Mouse (Mus musculus) megakaryocyte-erythroid progenitor cell, adult 5-6 weeks (primary cell): ENCODE results near the gene Tcf12. TPM values are rescaled to one million over a fixed set of nuclear protein-coding genes. Genes with fewer than 3 reads are reported as not detected.

Experiments used
- ATAC-seq: replicated peaks from 2 replicates; pipeline ENCODE4 v1.8.0; 2016; ENCODE audit warnings: mild to moderate bottlenecking, inconsistent platforms; ENCODE audit not compliant: severe bottlenecking, poor library complexity, low FRiP score, low TSS enrichment
- total RNA-seq, 2 experiments: library from RNA; stranded (forward) in 1 of 2; stranded (reverse) in 1 of 2; fragments of 200-1000, 215-1000 nt in 1 of 2; fragments of >200 nt in 1 of 2; fragmentation: Nextera tagmentation in 1 of 2; gene quantifications; 2 replicates each; pipeline ENCODE4 v1.2.3; 2014 to 2017

Tcf12 gene
- total RNA-seq, 2 experiments from 2014 or later = 57.1 to 118 TPM

DNA sequence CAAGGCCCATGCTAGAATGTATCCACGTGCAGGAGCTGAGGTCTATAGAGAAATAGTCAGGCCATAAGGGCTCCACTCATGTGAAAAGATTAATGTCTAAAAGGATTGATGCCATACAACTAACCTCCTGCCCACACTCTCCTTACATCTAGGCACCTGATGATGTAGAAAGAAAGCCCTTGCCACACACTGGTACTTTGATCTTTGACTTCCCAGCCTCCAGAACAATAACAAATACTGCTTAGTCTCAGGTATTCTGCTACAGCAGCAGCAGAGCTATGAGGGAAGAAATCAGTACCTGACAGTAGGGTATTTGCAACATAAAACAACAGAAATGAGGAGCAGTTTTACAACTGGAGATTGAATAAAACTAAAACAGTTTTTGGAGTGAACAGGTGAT is 19.5 kb downstream of the Tcf12 start:
- no peak for ATAC-seq

DNA sequence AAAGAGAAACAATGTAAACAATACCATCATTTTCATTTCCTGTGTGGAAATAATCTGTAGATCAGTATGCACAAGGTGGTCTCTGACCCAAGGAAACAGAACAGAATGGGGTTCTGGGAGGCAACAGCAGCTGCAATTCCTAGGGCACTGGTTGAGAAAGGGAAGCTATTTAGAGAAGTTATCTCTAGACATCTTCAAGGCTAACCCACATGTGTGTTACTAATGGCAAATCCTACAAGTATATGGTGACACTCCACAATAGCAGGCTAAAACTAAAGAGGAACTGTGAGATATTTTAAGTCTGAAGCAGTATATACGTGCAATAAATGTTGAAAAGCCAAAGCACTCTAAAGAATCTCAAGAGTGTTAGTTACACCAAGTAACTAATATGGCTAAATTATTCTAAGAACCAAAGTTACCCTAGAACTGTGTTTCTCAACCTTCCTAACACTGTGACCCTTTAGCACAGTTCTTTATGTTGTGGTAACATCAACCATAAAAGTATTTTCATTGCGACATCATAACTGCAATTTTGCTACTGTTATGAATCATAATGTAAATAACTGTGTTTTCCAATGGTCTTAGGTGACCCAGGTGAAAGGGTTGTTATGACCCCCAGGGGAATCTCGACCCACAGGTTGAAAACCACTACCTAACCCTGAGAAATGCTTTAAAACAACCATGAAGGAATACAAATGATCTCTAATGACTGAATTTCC is 22.6 kb downstream of the Tcf12 start:
- ATAC-seq = no peak

DNA sequence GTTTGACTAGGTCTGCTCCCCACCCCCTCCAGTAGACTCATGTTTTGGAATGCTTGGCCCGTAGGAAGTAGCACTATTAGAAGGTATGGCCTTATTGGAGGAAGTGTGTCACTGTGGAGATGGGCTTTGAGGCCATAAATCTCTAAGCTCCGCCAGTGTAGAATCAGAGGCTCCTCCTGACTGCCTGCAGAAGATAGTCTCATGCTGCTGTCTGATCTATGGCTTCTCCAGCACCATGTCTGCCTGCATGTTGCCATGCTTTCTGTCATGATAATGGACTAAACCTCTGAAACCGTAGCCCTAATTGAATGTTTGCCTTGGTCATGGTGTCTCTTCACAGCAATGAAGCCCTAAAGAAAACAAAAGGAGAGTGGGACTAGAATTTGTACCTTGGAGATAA is 26.7 kb downstream of the Tcf12 start:
- ATAC-seq = peak; percentile 70

DNA sequence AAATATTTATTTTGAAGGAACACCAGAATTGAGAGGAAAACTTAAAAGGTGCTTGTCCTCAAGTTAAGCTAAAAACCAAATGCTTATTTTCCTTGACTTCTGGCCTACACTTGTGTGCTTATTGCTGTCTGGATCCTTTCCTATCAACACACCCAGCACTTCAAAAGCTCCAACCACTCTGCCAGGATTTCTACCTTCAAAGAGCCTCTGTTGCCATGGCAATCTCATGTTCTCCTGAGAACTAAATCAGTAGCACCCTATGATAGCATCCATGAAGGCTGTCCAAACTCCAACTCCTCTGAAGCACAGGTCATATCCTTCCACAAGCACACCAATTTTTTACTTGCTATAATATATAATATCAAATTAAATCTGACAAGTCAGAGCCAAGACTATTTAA is 27.5 kb downstream of the Tcf12 start:
- ATAC-seq = no peak

DNA sequence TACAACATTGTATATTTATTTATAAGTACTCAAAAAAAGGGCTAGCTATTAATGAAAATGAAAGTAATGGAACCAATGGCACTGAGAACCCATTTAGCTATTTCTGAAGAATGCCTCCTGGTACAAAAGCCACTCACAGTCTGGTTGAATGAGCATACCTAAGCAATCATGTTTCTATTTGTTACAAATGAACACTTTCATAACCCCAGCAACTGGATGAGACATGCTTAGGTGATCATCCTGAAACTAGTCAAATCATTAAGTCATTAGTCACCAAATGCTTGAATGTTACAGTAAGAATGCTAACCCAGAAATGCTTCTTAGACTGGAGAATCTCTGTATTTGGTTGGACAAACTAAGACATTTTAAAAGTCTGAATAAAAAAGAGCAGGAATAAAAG is 35.5 kb downstream of the Tcf12 start:
- ATAC-seq = no peak

DNA sequence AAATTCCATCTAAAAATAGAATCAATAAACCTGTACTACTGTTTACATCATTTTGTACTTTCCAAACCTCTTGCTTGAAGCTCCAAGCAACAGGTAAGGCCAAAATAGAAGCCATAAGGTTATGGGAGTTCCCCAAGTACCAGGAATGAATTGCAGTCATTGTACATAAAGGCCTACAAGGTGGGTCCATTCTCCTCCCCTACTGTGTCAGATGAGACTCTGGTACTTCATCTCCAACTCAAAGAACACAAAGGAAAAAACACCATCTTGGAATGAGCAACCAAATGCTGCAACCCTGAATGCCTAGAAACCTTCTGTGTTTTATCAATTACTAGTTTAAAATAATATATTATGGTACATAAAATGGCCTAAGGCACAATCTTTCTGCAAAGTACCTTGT is 45.5 kb downstream of the Tcf12 start:
- ATAC-seq = no peak

DNA sequence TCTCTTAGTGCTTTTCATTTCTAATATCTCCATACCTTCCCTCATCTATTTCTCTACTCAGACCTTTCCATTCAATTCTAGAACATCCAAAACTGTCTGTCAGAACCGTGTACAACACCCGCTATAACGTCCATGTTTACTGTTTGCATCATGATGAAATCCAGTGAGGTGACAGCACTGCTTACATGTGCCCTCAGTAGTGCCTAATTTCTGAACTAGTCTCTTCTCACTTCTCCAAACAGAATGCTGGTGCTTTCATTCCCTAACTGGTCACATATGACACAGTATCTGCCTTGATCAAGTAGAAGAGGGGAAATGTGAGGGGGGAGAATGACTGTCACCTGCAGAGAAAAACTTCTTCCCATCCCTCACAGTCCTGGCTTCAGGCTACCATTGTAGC is 58.5 kb downstream of the Tcf12 start:
- no peak for ATAC-seq

DNA sequence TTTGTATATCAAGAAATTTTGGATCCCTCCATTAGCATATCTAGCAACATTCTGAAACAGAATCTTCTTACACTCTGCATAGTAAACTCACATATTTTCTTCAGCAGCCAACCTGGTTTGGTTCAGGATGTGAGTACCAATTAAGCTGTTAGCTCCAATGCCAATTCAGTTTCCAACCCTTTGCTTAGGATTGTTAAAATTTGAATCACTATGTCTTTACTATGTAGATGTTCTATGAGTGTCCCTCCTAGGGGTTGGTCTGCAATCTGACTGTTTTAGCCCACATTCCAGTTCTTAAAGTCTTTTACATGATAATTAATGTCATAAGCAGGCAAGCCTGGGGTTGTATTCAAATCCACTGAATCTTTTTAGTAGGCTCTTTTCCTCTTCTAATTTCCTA is 71.5 kb downstream of the Tcf12 start:
- ATAC-seq = no peak

DNA sequence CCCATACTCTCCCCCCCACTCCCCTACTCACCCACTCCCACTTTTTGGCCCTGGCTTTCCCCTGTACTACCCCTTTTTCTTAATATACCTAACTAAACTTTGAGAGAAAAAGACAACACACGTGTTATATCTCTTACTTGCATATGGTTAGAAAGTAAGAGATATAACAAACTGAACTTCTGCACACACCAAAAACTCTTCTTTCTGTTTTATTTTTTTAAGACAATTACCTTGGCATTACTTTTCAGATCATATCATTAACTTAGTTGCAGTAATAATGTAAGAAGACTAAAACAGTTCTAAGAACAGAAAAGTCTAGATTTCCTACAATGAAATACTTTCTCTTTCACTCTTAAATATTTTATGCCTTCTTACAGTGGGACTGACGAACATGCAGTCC is 72.3 kb downstream of the Tcf12 start:
- no peak for ATAC-seq

DNA sequence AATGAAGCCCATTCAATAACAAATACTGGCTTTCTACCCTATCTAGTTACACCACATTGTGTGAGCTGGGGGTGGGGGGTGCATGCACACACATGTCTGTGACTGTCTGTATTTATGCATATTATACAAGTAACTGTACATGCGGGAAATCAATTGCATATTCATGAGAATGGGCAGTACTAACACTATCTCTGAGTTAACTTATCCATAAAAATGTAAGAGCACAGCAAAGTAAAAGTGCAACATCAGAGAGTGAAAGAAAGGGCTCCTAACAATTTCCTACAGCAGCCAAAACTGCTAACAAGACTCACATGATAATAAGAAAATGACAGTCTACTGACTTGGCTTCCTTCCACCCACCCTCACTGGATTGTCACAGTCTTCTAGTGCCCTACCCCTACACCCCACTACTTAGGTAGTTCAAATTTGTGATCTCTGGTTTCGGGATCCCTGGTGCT is 74.6 kb downstream of the Tcf12 start:
- peak; percentile 89 for ATAC-seq

DNA sequence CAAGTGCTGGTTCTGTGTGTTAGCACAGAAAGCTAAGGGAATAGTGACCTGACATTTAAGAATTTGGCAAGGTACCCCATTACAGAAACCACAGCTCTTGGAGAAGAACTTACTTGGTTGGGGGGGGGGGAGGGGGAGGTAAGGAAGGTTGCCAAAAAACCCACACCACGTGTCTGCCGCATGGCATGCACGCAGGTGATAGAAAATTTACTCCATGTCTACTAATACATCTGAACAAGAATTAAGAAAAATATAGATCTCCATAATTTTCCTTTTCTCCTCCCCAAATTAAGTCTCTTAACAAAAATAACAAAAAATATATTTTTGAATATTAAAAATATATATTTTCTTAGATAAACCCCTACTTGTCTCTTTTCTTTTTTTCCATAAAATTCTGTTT is 75.4 kb downstream of the Tcf12 start:
- ATAC-seq = no peak

DNA sequence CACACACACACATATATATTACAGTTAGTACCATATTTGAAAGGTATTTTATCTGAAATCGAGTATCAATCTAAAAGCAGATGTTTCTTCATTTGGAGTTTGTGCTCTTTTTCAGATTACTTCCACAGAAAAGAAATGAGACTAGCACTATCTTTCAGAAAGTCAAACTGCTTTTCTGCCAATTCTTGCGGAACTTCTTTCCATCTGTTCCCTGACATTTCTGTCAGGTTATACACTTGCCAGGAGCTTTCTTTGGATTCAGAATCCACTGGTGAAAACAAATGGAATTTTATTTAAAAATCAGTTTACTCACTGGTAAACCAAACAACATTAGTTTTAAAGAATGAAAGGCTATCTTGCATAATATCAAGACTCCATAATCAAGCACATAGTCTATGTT is 78.4 kb downstream of the Tcf12 start:
- no peak for ATAC-seq

DNA sequence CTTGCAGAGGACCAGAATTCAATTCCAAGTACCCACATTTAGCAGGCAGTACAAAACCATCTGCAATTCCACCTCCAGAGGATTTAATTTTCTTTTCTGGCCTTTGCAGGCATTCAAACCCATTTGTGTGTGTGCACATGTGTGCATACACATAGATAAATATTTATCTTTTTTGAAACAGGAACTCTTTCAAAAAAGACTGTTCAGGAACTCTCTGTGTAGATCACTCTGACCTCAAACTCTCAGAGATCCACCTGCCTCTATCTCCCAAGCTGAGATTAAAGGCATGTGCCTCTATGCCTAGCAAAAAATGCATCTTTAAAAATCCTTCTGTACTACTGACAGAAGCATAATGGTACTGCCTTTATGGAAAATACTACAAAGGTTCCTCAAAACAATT is 81.4 kb downstream of the Tcf12 start:
- ATAC-seq = no peak

DNA sequence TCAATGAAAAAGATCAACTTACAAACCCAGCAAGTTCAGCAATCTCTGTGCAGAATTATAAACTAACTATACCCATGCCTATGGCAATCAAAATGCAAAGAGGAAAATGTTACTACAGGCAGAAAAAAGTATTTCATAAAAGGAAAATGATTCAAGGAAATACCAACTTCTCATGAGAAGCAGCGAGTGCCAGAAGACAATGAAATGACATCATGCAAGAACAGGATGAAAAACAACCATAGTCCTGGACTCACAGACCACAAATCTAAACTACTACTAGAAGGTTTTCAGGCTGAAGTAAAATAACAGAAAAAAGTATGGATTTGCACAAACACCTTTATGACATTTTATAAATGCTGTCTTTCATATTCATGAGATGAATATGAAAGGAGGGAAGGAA is 82.1 kb downstream of the Tcf12 start:
- no peak for ATAC-seq

DNA sequence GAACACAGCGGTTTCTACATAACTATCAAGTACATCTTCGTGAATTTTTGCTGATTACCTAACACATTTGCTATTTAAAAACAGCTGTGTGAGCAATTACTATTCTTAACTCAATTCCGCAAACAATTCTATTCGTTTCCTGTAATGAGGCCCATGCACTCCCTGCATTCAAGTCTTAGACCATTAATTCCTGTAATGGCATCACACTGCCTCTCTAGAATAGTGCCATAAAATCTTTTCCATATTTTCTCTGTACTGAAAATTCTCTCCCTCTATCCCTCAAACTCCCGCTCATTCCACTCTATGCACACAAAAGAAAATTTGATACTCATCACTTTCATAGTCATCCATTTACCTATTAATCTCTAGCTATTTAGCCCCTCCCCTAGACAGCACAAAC is 88.4 kb downstream of the Tcf12 start:
- no peak for ATAC-seq

DNA sequence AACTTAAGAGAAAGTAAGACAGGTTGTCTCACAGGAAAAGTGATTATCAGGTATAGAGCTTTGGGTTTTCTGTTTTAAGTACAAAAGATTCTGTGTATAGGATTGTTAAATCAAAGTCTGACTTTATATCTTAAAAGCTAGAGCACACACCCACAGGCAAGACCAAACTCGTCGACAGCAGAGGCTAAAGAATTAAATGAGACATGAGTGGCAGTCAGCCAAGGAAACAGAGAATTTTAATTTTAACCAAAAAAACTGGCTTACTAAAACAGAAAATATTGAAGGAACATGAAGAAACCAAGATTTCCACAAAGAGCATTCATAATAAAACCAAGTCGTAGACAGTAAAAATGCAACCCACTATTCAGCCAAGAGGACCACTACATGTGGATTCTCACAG is 90.2 kb downstream of the Tcf12 start:
- ATAC-seq = no peak

DNA sequence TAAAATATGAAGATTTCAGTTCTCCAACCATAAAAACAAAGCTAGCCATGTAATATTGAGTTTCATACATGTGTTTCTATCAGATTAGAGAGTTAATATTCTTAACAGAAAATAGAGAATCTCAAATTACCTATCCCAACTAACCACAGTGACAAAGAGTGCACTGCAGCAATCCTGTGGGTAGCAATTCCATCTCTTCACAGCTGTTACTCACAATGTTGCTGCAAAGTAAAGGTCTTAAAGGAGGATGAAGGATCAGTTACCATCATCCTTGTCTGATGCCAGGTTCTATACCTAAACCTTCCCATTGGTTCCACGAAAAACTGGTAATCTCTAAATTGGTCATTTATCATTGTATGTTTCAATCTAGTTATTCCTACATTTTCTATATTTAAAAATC is 95.7 kb downstream of the Tcf12 start:
- ATAC-seq = no peak

DNA sequence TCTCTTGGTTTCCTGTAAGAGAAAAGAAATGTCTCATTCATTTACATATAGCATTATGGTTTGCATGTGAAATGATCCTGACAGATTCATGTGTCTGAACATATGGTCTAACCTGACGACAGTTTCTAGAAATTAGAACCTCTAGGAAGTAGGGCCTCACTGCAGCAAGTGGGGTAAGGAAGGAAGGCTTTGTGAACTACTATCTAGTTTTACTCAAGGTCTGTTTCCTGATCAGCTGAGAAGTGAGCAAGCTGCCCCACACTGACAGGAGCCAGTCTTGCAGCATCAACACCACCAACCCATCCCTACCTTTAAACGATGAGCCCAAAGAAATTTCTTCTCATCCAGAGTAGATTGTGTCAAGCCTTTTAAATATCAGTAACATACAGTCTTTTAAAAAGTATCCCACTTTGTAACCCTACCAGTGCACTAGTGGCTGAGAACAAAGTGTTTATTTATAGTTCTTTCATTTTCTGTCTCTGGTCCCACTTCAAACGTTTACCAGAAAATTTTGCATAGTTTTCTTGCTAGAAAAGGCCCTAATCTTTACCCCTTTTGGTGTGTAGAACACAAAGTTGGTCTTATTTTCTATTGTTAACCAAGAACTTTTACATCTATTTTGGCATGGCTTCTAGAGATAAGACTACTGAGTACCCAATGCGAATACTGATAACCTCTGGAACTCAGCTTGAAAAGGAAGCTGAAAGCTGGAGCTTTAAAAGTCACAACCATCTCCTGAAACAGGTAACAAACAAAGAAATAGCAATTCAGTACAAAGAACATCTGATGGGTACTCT is 96.9 kb downstream of the Tcf12 start:
- ATAC-seq = peak; percentile 55

DNA sequence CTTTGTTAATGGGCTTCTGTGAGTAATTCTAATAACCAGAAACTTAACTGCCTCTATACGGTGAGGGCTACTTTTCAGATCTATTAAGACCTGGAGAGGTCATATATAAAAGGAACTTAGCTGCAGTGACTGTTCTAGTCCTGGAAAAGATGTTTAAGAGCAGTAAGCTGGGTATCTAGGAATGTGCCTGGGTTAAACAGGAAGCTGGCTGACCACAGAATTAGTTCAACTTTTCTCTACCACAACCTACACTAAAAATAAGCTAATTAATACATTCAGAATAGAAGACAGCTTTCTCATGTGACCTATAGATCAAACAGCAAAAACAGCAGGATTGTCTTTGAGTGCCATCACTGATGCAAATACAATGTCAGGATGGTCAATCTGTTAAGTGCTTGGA is 98.1 kb downstream of the Tcf12 start:
- ATAC-seq = no peak

DNA sequence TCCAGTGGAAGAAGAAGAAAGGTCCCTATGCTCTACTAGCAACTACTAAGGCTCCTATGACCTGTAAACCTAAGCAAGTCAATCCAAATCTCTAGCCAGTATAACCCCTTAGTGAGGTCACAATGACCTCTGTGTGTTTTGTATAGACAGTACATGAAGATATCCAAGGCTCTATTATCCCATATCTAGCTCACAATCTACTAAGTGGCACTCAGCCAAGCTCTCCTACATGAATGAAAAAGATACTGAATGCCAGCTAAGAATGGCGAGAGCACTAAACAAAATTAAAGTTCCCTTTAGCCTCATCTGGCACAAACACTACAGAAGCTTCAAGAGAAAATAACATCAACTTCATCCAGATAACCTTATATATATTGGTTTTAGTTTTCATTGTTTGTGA is 103.0 kb downstream of the Tcf12 start:
- no peak for ATAC-seq

DNA sequence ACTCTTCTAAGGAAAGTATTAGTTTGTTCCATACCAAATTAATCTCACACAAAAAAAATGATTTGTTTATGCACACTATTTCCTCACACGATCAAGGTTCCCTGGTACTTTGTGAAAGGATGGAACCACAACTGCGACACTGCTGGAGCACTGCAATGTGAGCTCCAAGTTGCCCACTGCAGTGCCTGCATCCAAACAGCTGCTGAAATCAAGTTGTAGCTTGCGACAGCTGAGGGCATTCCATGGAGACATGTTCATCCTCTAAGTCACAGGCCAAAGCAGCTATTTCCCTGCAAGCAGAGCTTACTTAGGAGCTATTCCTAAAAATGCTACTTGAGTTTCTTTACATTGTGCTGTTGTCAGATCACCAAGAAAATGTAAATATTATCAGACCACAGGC is 120.5 kb downstream of the Tcf12 start:
- ATAC-seq = no peak
